Mouse (Mus musculus) heart, adult 2 months (tissue): ENCODE results near the gene Izumo2.

Experiments
- CTCF ChIP-seq: fragments of 200-600 bp; IDR thresholded peaks from 2 replicates; pipeline ENCODE4 v1.8.1; 2022; ENCODE audit warnings: antibody characterized with exemption, mild to moderate bottlenecking, moderate library complexity
- POLR2A ChIP-seq: fragments of 200-500 bp; IDR thresholded peaks from 2 replicates; pipeline ENCODE4 v1.6.1; 2011; ENCODE audit warnings: mild to moderate bottlenecking, low read depth, low read length, control low read depth; ENCODE audit not compliant: insufficient read depth

- TF ChIP-seq POLR2A (no peak), CTCF (no peak)
Observed at GRCm38 (mm10) chr7:44662569-44662968, 46.0 kb upstream of the Izumo2 start.
